Mouse (Mus musculus) embryonic facial prominence, embryonic 11.5 days (tissue): ENCODE measurements around the gene Marcksl1. TPM values are rescaled to one million over a fixed set of nuclear protein-coding genes. Genes with fewer than 3 reads are reported as not detected.
"Not testable (repeated sequence)": the region's sequence is repeated elsewhere in the genome, so short reads cannot be mapped to it uniquely, and the experiment has no call there.

Experiments used
- ATAC-seq: fragments of 200-750 bp; cut with Nextera tagmentation; replicated peaks from 2 replicates; pipeline ENCODE4 v1.8.0; 2017; ENCODE audit warnings: low read depth; ENCODE audit not compliant: insufficient number of reproducible peaks, low FRiP score, low TSS enrichment
- DNase-seq: peaks from one replicate; pipeline ENCODE4 v3.0.0-alpha.2; 2015; ENCODE audit warnings: low spot score
- H3K27ac ChIP-seq: fragments of 300-500 bp; sonication (generic); replicated peaks from 2 replicates; pipeline ENCODE4 v1.5.1; 2014; ENCODE audit warnings: mild to moderate bottlenecking, low read depth, low read length, control low read depth
- H3K27me3 ChIP-seq: fragments of 300-500 bp; sonication (generic); 2 replicates; pipeline ENCODE4 v1.6.1; 2014; ENCODE audit warnings: mild to moderate bottlenecking, low read length, moderate library complexity, mixed read lengths; ENCODE audit not compliant: control insufficient read depth, insufficient read depth
- H3K36me3 ChIP-seq: fragments of 300-500 bp; sonication (generic); replicated peaks from 2 replicates; pipeline ENCODE4 v1.6.1; 2014; ENCODE audit warnings: low read depth, mild to moderate bottlenecking, low read length, moderate library complexity, mixed read lengths; ENCODE audit not compliant: control insufficient read depth, insufficient read depth
- H3K4me1 ChIP-seq: fragments of 300-500 bp; sonication (generic); 2 replicates; pipeline ENCODE4 v1.6.1; 2014; ENCODE audit warnings: low read length, mixed read lengths; ENCODE audit not compliant: control insufficient read depth, insufficient read depth
- H3K4me2 ChIP-seq: fragments of 300-500 bp; sonication (generic); 2 replicates; pipeline ENCODE4 v1.6.1; 2014; ENCODE audit warnings: low read depth, mild to moderate bottlenecking, control low read depth, low read length, moderate library complexity
- H3K4me3 ChIP-seq: fragments of 300-500 bp; sonication (generic); 2 replicates; pipeline ENCODE4 v1.5.1; 2014; ENCODE audit warnings: low read depth, low read length, control low read depth
- H3K9ac ChIP-seq: fragments of 300-500 bp; sonication (generic); replicated peaks from 2 replicates; pipeline ENCODE4 v1.6.1; 2014; ENCODE audit warnings: mild to moderate bottlenecking, control low read depth, low read length
- H3K9me3 ChIP-seq: fragments of 300-500 bp; sonication (generic); replicated peaks from 2 replicates; pipeline ENCODE4 v1.6.1; 2016; ENCODE audit warnings: mild to moderate bottlenecking, low read length, inconsistent platforms, mixed read lengths; ENCODE audit not compliant: control insufficient read depth
- WGBS: fragments of 180-500 bp; shearing (Covaris S2); extraction: QIAGEN DNeasy Blood & Tissue Kit; methylation state at CpG from one replicate; pipeline ENCODE4 v1.1.7; 2014; 5-methylcytosine and 5-hydroxymethylcytosine counted together
- polyA plus RNA-seq: library from polyadenylated mRNA; unstranded; fragments of >200 nt; fragmentation: Nextera tagmentation; extraction: Ambion mirVana; gene quantifications from 2 replicates; pipeline ENCODE4 v1.2.1, GENCODE M21; 2014

Marcksl1 gene
- polyA plus RNA-seq, 1 experiment from 2014 or later: 1,559 TPM

DNA sequence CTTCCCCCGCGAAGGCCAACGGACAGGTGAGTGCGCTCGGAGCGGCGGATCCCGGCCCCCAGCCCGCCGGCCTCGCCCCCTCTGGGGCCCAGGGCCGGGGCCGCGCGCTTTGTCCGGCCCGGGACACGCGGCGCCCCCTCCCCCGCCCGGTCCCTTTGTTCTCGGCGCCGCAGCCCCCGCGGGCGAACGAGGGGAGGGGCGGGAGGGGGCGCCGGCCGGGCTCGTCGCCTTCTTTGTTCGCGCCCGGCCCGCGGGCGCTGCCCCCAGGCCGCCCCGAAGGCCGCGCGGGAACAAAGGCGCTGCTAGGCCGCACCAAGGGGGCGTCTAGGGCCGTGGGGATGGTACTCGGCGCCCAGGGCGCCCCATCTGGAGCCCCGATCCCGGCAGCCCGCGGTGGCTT lies 510 bp downstream of the Marcksl1 start:
- Histone ChIP-seq H3K4me1 (no peaks in the 10 kb centered on the region; the same call in 1 of the 2 replicates), H3K36me3 (peaks cover 8% of the 10 kb centered on the region)
- 0% methylated on average over 32 of the region's 57 CpGs for WGBS

DNA sequence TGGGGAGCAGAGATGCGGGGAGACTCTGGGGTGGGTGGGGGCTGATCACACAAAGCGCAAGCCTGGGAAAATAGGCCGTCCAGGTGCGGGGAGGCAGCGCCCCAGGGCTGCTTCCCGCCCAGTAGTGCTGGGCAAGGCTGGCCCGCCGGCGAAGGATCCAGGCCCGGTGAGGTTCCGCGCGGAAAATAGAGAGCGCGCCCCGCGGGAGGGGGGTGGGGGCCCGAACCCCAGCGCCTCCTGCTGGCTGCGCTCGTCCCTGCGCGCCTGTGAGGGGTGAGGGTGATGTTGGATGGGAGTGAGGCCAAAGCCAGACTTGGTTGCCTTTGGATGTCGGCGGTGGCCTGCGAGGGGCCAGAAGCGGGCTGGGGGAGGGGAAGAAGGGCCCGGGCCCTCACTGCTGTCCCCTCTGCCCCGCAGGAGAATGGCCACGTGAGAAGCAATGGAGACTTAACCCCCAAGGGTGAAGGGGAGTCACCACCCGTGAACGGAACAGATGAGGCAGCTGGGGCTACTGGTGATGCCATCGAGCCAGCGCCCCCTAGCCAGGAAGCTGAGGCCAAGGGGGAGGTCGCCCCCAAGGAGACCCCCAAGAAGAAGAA lies 1.0 kb downstream of the Marcksl1 start:
- Histone ChIP-seq H3K27me3 (no peaks in the 10 kb centered on the region), H3K27ac (peak overlapping the region; percentile 98), H3K4me3 (peak overlapping the region; percentile 100), H3K36me3 (peaks cover 8% of the 10 kb centered on the region), H3K9me3 (no peaks in the 10 kb centered on the region), H3K4me2 (peak overlapping the region; percentile 58), H3K4me1 (no peaks in the 10 kb centered on the region; the same call in 1 of the 2 replicates), H3K9ac (peak overlapping the region; percentile 100)
- DNase-seq (peak; percentile 82), ATAC-seq (peak; percentile 11)
- 0% methylated on average over 33 of the region's 35 CpGs for WGBS

More for the DNA sequence above, 510 bp downstream of the Marcksl1 start:
- DNase-seq: peak; percentile 41
- Histone ChIP-seq H3K27me3 (no peaks in the 10 kb centered on the region), H3K4me2 (peak overlapping the region; percentile 58), H3K9me3 (no peaks in the 10 kb centered on the region), H3K9ac (peak overlapping the region; percentile 100), H3K4me3 (peak overlapping the region; percentile 100), H3K27ac (peak overlapping the region; percentile 98)
- ATAC-seq: peak; percentile 12

DNA sequence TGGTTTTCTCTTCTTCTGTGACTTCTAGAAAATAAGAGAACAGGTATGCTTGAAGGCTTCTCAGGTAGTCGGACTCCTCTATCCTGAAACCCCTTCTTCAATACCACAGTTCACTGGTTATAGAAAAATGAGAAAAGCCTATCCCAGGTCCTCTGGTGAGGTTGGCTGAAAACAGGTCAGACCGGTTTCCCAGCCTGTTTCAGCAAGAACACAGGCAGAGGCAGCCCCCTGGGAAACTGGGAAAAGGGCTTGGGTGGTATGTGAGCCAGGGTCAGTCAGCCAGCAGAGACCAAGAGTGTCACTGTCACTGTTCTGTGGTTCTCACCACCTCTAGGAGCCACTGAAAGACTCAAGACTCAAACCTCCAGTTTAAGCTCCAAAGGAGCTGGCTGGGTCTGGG lies 3.5 kb downstream of the Marcksl1 start:
- H3K36me3 ChIP-seq: peaks cover 14% of the 10 kb centered on the region
- DNase-seq (peak; percentile 48), ATAC-seq (no peak)
- WGBS: 46% methylated on average over 2 of the region's 2 CpGs
- H3K4me2 ChIP-seq: no peak overlapping the region
- H3K4me1 ChIP-seq: no peaks in the 10 kb centered on the region; the same call in 1 of the 2 replicates
- no peak overlapping the region for H3K4me3 ChIP-seq
- H3K9me3 ChIP-seq: no peaks in the 10 kb centered on the region
- H3K27ac ChIP-seq: no peak overlapping the region; the same call in 1 of the 2 replicates
- H3K9ac ChIP-seq: no peak overlapping the region
- no peaks in the 10 kb centered on the region for H3K27me3 ChIP-seq

DNA sequence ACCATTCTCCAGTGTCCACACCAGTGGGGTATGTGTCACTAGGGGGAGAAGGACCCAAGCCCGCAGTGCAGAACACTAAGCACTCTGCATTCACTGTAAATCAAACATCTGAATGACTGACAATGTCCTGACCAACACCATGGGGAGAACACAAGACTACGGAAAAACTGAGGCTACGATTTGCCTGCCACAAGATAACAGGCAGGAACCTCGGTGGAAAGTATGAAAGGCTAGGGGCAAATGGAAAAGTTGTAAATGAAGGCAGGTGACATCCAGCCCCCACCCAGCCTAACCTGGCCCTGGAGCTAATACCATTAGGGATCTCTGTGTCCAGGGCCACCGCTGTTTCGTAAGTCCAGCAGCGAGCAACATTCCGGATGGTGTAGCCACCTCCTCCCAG lies 5.1 kb downstream of the Marcksl1 start:
- H3K4me1 ChIP-seq: no peaks in the 10 kb centered on the region
- no peak overlapping the region for H3K27ac ChIP-seq
- no peaks in the 10 kb centered on the region for H3K9me3 ChIP-seq
- no peaks in the 10 kb centered on the region for H3K27me3 ChIP-seq
- 94% methylated on average over 8 of the region's 8 CpGs for WGBS
- no peak for DNase-seq
- peaks cover 20% of the 10 kb centered on the region for H3K36me3 ChIP-seq
- no peak overlapping the region for H3K4me3 ChIP-seq
- no peak overlapping the region for H3K9ac ChIP-seq
- no peak overlapping the region for H3K4me2 ChIP-seq
- no peak for ATAC-seq

DNA sequence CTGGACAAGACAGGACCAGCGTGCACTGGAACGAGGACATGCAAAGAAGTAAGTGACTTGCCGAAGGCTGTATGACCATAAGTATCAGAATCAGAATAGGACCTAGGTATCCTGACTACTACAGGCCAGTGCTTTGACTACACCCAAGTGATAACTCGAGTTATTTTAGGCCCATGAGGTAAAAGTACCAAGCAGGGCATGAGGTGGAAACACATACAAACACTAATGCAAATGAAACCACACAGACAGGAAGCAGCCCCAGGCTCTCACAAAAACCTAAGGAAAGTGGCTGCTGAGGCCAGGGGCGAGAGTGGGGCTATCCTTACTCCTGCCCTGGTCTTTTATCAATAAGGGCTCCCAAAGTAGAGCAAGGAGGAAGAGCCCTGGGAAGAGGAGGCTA lies 12.0 kb downstream of the Marcksl1 start:
- Histone ChIP-seq H3K27me3 (no peaks in the 10 kb centered on the region), H3K27ac (no peak overlapping the region), H3K36me3 (peaks cover 18% of the 10 kb centered on the region), H3K4me3 (no peak overlapping the region), H3K9ac (no peak overlapping the region), H3K4me1 (no peaks in the 10 kb centered on the region), H3K9me3 (no peaks in the 10 kb centered on the region), H3K4me2 (no peak overlapping the region)
- 87% methylated on average over 5 of the region's 5 CpGs for WGBS
- DNase-seq (no peak), ATAC-seq (no peak)

DNA sequence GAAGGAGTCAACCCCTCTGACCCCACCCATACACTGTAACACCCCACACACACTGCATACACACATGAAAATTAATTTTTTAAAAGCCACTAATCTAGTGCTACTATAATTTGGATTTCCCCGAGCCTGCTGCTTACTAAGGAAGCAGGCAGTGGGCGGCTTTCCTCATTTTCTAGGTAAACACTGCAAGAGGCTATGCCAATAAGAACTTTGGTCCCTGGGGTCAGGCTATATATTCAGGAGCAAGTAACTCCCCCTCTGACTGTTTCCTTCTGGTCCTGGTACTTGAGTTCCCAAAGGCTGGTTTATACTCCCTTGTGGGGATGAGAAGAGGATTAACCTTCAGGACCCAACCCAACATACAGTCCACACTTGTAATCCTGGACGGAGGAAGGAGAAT lies 12.5 kb downstream of the Marcksl1 start:
- Histone ChIP-seq H3K27me3 (no peaks in the 10 kb centered on the region), H3K36me3 (peaks cover 18% of the 10 kb centered on the region), H3K4me1 (no peaks in the 10 kb centered on the region), H3K9me3 (no peaks in the 10 kb centered on the region), H3K27ac (no peak overlapping the region), H3K4me2 (no peak overlapping the region), H3K9ac (no peak overlapping the region), H3K4me3 (no peak overlapping the region)
- no peak for DNase-seq
- 85% methylated on average over 3 of the region's 3 CpGs for WGBS
- ATAC-seq: no peak

DNA sequence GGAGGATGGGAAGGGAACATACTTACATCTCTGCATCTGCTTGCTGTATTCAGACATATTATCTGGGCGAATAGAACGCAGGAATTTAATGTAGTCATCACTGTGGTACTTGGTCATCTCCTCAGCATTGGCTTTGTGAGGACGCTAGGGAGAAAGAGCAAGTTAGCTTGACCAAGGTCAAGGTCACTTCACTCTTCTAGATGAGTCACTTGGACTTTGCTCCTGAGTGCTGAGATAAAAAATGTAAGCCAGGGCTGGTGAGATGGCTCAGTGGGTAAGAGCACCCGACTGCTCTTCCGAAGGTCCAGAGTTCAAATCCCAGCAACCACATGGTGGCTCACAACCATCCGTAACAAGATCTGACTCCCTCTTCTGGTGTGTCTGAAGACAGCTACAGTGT lies 15.5 kb downstream of the Marcksl1 start:
- not testable (repeated sequence) for ATAC-seq, H3K36me3 ChIP-seq

DNA sequence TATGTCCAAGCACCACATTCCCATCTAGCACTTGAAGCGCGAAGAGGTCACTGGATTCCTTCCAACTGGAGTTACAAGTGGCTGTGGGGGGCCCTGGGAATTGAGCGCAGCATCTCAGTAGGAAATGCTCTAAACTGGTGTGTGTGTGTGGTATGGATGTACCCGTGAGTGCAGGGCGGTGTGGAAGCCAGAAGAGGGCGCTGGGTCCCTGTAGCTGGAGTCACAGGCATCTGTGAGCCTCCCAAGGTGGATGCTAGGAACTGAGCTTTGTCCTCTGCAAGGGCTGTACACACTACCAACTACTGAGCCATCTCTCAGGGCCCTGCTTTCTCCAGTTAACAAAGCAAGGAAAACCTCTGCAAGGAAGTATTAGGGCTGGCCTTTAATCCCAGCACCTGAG lies 26.6 kb downstream of the Marcksl1 start:
- Histone ChIP-seq H3K27ac (no peak overlapping the region), H3K36me3 (no peaks in the 10 kb centered on the region), H3K4me2 (no peak overlapping the region), H3K4me1 (no peaks in the 10 kb centered on the region), H3K27me3 (no peaks in the 10 kb centered on the region), H3K9me3 (no peaks in the 10 kb centered on the region), H3K9ac (no peak overlapping the region), H3K4me3 (no peak overlapping the region)
- DNase-seq (no peak), ATAC-seq (no peak)
- WGBS: 91% methylated on average over 6 of the region's 6 CpGs

More for the DNA sequence above, 15.5 kb downstream of the Marcksl1 start:
- 94% methylated on average over 5 of the region's 6 CpGs for WGBS
- not testable (repeated sequence) for H3K27ac ChIP-seq, H3K9me3 ChIP-seq, H3K27me3 ChIP-seq, DNase-seq, H3K4me1 ChIP-seq, H3K4me3 ChIP-seq, H3K4me2 ChIP-seq, H3K9ac ChIP-seq
